Mouse (Mus musculus) heart, postnatal 0 days (tissue): ENCODE measurements around the gene Olfr1410. TPM values are rescaled to one million over a fixed set of nuclear protein-coding genes. Genes with fewer than 3 reads are reported as not detected.

Experiments used
- ATAC-seq: fragments of 200-750 bp; cut with Nextera tagmentation; 2 replicates; pipeline ENCODE4 v1.8.0; 2017; ENCODE audit warnings: low read depth, moderate number of reproducible peaks, moderate library complexity; ENCODE audit not compliant: insufficient read depth
- DNase-seq: peaks from one replicate; pipeline ENCODE4 v3.0.0-alpha.2; 2016; ENCODE audit warnings: low spot score
- H3K27ac ChIP-seq: fragments of 300-500 bp; sonication (generic); 2 replicates; pipeline ENCODE4 v1.5.1; 2014; ENCODE audit warnings: low read depth, mild to moderate bottlenecking
- H3K27me3 ChIP-seq: fragments of 300-500 bp; sonication (generic); 2 replicates; pipeline ENCODE4 v1.6.1; 2014; ENCODE audit warnings: low read length, mixed read lengths; ENCODE audit not compliant: control insufficient read depth, insufficient read depth
- H3K36me3 ChIP-seq: fragments of 300-500 bp; sonication (generic); replicated peaks from 2 replicates; pipeline ENCODE4 v1.6.1; 2014; ENCODE audit warnings: low read length, mixed read lengths; ENCODE audit not compliant: control insufficient read depth, insufficient read depth
- H3K4me1 ChIP-seq: fragments of 300-500 bp; sonication (generic); 2 replicates; pipeline ENCODE4 v1.6.1; 2014; ENCODE audit warnings: antibody characterized with exemption; ENCODE audit not compliant: control insufficient read depth, insufficient read depth
- H3K4me2 ChIP-seq: fragments of 300-500 bp; sonication (generic); 2 replicates; pipeline ENCODE4 v1.6.1; 2014; ENCODE audit warnings: low read depth, mild to moderate bottlenecking, low read length, moderate library complexity
- H3K4me3 ChIP-seq: fragments of 300-500 bp; sonication (generic); 2 replicates; pipeline ENCODE4 v1.5.1; 2014; ENCODE audit warnings: low read depth, low read length
- H3K9ac ChIP-seq: fragments of 300-500 bp; sonication (generic); replicated peaks from 2 replicates; pipeline ENCODE4 v1.6.1; 2014; ENCODE audit warnings: low read depth, low read length, mixed read lengths
- H3K9me3 ChIP-seq: fragments of 300-500 bp; sonication (generic); replicated peaks from 2 replicates; pipeline ENCODE4 v1.6.1; 2016; ENCODE audit warnings: low read length; ENCODE audit not compliant: control insufficient read depth
- CTCF ChIP-seq: IDR thresholded peaks from 2 replicates; pipeline ENCODE4 v1.5.1; 2016; ENCODE audit warnings: antibody characterized with exemption, control low read depth, low read depth
- EP300 ChIP-seq: IDR thresholded peaks from 2 replicates; pipeline ENCODE4 v1.6.1; 2016; ENCODE audit warnings: antibody characterized with exemption, low read depth
- WGBS: fragments of 180-500 bp; shearing (Covaris S2); extraction: QIAGEN DNeasy Blood & Tissue Kit; methylation state at CpG from one replicate; pipeline ENCODE4 v1.1.7; 2014; 5-methylcytosine and 5-hydroxymethylcytosine counted together
- polyA plus RNA-seq: library from polyadenylated mRNA; unstranded; fragments of >200 nt; fragmentation: Nextera tagmentation; extraction: Ambion mirVana; gene quantifications from 2 replicates; pipeline ENCODE4 v1.2.1, GENCODE M21; 2015
- total RNA-seq: library from RNA; depleted of rRNA; stranded (reverse); fragments of >200 nt; gene quantifications from 2 replicates; pipeline ENCODE4 v1.2.3, GENCODE M21; 2014; ENCODE audit warnings: low replicate concordance; rRNA removed

The Olfr1410 gene
- total and polyA plus RNA-seq, 2 experiments from 2014 or later = not detected

- no peaks in the 10 kb centered on the region for H3K27me3 ChIP-seq
Observed at GRCm38 (mm10) chr1:92654676-92655075, 49.1 kb downstream of the Olfr1410 start.

GRCm38 (mm10) chr1:92657025-92657820, 51.6 kb downstream of the Olfr1410 start:
- ATAC-seq = no peak
- Histone ChIP-seq H3K27ac (no peak overlapping the region), H3K36me3 (no peaks in the 10 kb centered on the region), H3K4me3 (no peak overlapping the region), H3K9me3 (no peaks in the 10 kb centered on the region), H3K4me1 (no peaks in the 10 kb centered on the region), H3K4me2 (no peak overlapping the region), H3K27me3 (no peaks in the 10 kb centered on the region), H3K9ac (no peak overlapping the region)
- TF ChIP-seq CTCF = no peak
- no peak for TF ChIP-seq EP300
- 68% methylated on average over 11 of the region's 11 CpGs for WGBS
- DNase-seq = no peak

More at GRCm38 (mm10) chr1:92654676-92655075, 49.1 kb downstream of the Olfr1410 start:
- Histone ChIP-seq H3K9ac (no peak overlapping the region), H3K4me1 (no peaks in the 10 kb centered on the region), H3K4me3 (no peak overlapping the region), H3K9me3 (no peaks in the 10 kb centered on the region), H3K27ac (no peak overlapping the region), H3K36me3 (no peaks in the 10 kb centered on the region), H3K4me2 (no peak overlapping the region)
- ATAC-seq = no peak
- no peak for TF ChIP-seq EP300
- TF ChIP-seq CTCF = no peak
- WGBS = 42% methylated on average over 2 of the region's 2 CpGs
- no peak for DNase-seq

- Histone ChIP-seq H3K27ac (no peak overlapping the region), H3K4me3 (no peak overlapping the region), H3K9ac (no peak overlapping the region), H3K4me1 (no peaks in the 10 kb centered on the region), H3K4me2 (no peak overlapping the region), H3K9me3 (no peaks in the 10 kb centered on the region), H3K27me3 (0 out of 2 replicates have a peak, but pooled peaks cover 4% of the 10 kb centered on the region), H3K36me3 (no peaks in the 10 kb centered on the region)
- TF ChIP-seq EP300 = no peak
- TF ChIP-seq CTCF = no peak
- DNase-seq = no peak
- 39% methylated on average over 5 of the region's 5 CpGs for WGBS
- ATAC-seq = no peak
Observed at GRCm38 (mm10) chr1:92659392-92659791, 53.8 kb downstream of the Olfr1410 start.

Other genes starting within 250 kb of the Olfr1410 start
- 575 and 686 TPM in 2 replicates for gene Ndufa10, start 131.9 kb upstream of the Olfr1410 start, total RNA-seq
- gene Ndufa10, start 131.9 kb upstream of the Olfr1410 start, polyA plus RNA-seq = 1,020 and 1,029 TPM in 2 replicates
- gene Olfr1416, start 120.7 kb upstream of the Olfr1410 start, total RNA-seq = not detected in 2 replicates
- not detected in 2 replicates for gene Olfr1416, start 120.7 kb upstream of the Olfr1410 start, polyA plus RNA-seq
- gene Olfr1415, start 109.7 kb upstream of the Olfr1410 start, total RNA-seq = not detected in 2 replicates
- not detected in 2 replicates for gene Olfr1415, start 109.7 kb upstream of the Olfr1410 start, polyA plus RNA-seq
- not detected in 2 replicates for gene Olfr1414, start 87.1 kb upstream of the Olfr1410 start, total RNA-seq
- not detected in 2 replicates for gene Olfr1414, start 87.1 kb upstream of the Olfr1410 start, polyA plus RNA-seq
- gene Olfr1413, start 34.5 kb upstream of the Olfr1410 start, total RNA-seq = not detected in 2 replicates
- not detected in 2 replicates for gene Olfr1413, start 34.5 kb upstream of the Olfr1410 start, polyA plus RNA-seq
- gene Olfr1412, start 20.0 kb upstream of the Olfr1410 start, total RNA-seq = not detected in 2 replicates
- not detected in 2 replicates for gene Olfr1412, start 20.0 kb upstream of the Olfr1410 start, polyA plus RNA-seq
- not detected in 2 replicates for gene Olfr1411, start 11.4 kb upstream of the Olfr1410 start, total RNA-seq
- gene Olfr1411, start 11.4 kb upstream of the Olfr1410 start, polyA plus RNA-seq = not detected in 2 replicates
- gene Olfr12, start 12.0 kb downstream of the Olfr1410 start, total RNA-seq = not detected in 2 replicates
- gene Olfr12, start 12.0 kb downstream of the Olfr1410 start, polyA plus RNA-seq = not detected in 2 replicates
- 187 and 203 TPM in 2 replicates for gene Cops9, start 36.2 kb downstream of the Olfr1410 start, total RNA-seq
- 507 and 524 TPM in 2 replicates for gene Cops9, start 36.2 kb downstream of the Olfr1410 start, polyA plus RNA-seq
- gene Otos, start 43.1 kb downstream of the Olfr1410 start, total RNA-seq = 0.08 TPM in 1 of 2 replicates, not detected in the other
- not detected in 2 replicates for gene Otos, start 43.1 kb downstream of the Olfr1410 start, polyA plus RNA-seq
- gene Gpc1, start 225.9 kb downstream of the Olfr1410 start, total RNA-seq = 201 and 227 TPM in 2 replicates
- 52.1 and 53.9 TPM in 2 replicates for gene Gpc1, start 225.9 kb downstream of the Olfr1410 start, polyA plus RNA-seq